11 mouse cellular contexts compared by ENCODE assay signal in the genomic region with DNA sequence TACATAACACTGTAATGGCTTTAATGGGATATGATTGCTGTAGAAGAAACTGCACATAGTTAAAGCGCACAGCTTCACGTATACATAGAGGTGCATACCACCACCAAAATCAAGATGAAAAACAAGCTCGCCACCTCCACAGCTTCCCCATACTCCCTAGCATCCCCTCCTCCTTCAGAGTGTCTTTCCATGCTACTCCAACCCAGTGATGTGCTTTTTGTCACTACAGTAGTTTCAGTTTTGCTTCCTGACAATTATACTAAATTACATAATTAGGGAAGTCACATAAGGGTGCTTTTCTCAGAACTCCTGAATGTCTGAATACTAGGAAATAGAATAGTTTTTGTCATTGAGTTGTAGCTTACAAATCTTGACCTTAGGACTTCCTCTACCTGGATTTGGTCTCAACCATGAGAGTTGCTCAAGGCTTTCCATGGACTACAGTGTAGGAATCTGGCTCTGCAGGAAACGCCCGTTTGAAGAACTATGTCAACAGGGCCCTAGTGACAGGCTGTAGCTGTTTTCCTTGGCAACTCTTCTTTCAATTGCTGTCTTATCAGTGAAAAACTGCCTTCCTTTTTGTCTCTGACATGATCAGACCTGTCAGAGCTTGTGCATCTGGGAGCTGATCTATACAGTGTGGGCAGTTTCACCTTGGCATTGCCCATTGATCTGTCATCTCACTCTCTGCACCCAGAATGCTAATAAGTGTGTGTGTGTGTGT.
A peak's percentile ranks its signal among the peaks of the same experiment; 100 is the strongest.
DNase-seq lines count a peak whose midpoint lies in the region; ATAC-seq and TF ChIP-seq lines count a peak whose summit lies in the region.
"Had no signal": no experiment of that assay in that cellular context is flagged by ENCODE, and none has a peak within 500 bp of the region (broad histone marks: within the 10 kb centered on the region; RNA-seq: fewer than 3 reads in every experiment).

No protein-coding gene starts in this region.

- intact Hi-C loops in heart, postnatal 14 days (cut with DNase I) = no loop called here

- ATAC-seq in limb, embryonic 15.5 days (ENCODE audit: insufficient number of reproducible peaks, low FRiP score, low TSS enrichment, low read depth) = no peak
- peak; percentile 67 for ATAC-seq in stomach, embryonic 14.5 days (ENCODE audit: insufficient number of reproducible peaks, insufficient read depth, low FRiP score, low read depth)
- ATAC-seq in hindbrain, postnatal 0 days = no peak

- 0 out of 2 replicates have a peak overlapping the region, but pooled peaks have one; percentile 14 for H3K27ac ChIP-seq in limb, embryonic 15.5 days
- H3K27ac ChIP-seq in limb, embryonic 10.5 days = no peak overlapping the region
- no peak overlapping the region for H3K27ac ChIP-seq in stomach, embryonic 14.5 days (ENCODE audit: low read length)
- no peak overlapping the region for H3K27ac ChIP-seq in hindbrain, postnatal 0 days
- H3K27ac ChIP-seq: hindbrain, embryonic 13.5 days had no signal

- no peaks in the 10 kb centered on the region for H3K27me3 ChIP-seq in limb, embryonic 15.5 days
- no peaks in the 10 kb centered on the region for H3K27me3 ChIP-seq in limb, embryonic 10.5 days (ENCODE audit: low read depth, poor library complexity, severe bottlenecking)
- H3K27me3 ChIP-seq in stomach, embryonic 14.5 days (ENCODE audit: control insufficient read depth, insufficient read depth, low read length) = no peaks in the 10 kb centered on the region
- H3K27me3 ChIP-seq in hindbrain, postnatal 0 days (ENCODE audit: insufficient read depth, low read length) = no peaks in the 10 kb centered on the region
- H3K27me3 ChIP-seq: hindbrain, embryonic 13.5 days had no signal

- no peaks in the 10 kb centered on the region for H3K9me3 ChIP-seq in limb, embryonic 15.5 days
- no peaks in the 10 kb centered on the region for H3K9me3 ChIP-seq in limb, embryonic 10.5 days (replicated peaks)
- no peaks in the 10 kb centered on the region for H3K9me3 ChIP-seq in stomach, embryonic 14.5 days (ENCODE audit: control insufficient read depth, low read depth, low read length)
- H3K9me3 ChIP-seq in hindbrain, postnatal 0 days (ENCODE audit: low read length) = no peaks in the 10 kb centered on the region
- H3K9me3 ChIP-seq: hindbrain, embryonic 13.5 days had no signal

- peak; percentile 96 for DNase-seq in heart, adult 11 months
- DNase-seq in heart, postnatal 14 days = no peak
- no peak for DNase-seq in limb, embryonic 10.5 days (ENCODE audit: low spot score)
- DNase-seq in kidney, postnatal 36 days = peak; percentile 6 to 18
- no peak for DNase-seq in Muller cell, postnatal 12 days (ENCODE audit: inconsistent ontology term)
- no peak for DNase-seq in hindbrain, postnatal 0 days (ENCODE audit: low spot score)
- DNase-seq: cerebellum, postnatal 36 days had no signal

- H3K9ac ChIP-seq in limb, embryonic 15.5 days = no peak overlapping the region
- no peak overlapping the region for H3K9ac ChIP-seq in stomach, embryonic 14.5 days (replicated peaks; ENCODE audit: low read depth, low read length)
- no peak overlapping the region for H3K9ac ChIP-seq in hindbrain, postnatal 0 days (replicated peaks; ENCODE audit: low read length)
- H3K9ac ChIP-seq: hindbrain, embryonic 13.5 days had no signal

- no peak for TF ChIP-seq CTCF in hindbrain, postnatal 0 days (IDR thresholded peaks at IDR 0.05; ENCODE audit: low read depth)

- H3K4me2 ChIP-seq in limb, embryonic 15.5 days = no peak overlapping the region
- H3K4me2 ChIP-seq in stomach, embryonic 14.5 days (replicated peaks; ENCODE audit: low read depth, low read length) = no peak overlapping the region
- H3K4me2 ChIP-seq in hindbrain, postnatal 0 days (ENCODE audit: low read depth, low read length) = no peak overlapping the region
- H3K4me2 ChIP-seq: hindbrain, embryonic 13.5 days had no signal

- no peaks in the 10 kb centered on the region for H3K36me3 ChIP-seq in limb, embryonic 15.5 days
- H3K36me3 ChIP-seq in limb, embryonic 10.5 days = no peaks in the 10 kb centered on the region
- H3K36me3 ChIP-seq in stomach, embryonic 14.5 days (ENCODE audit: control insufficient read depth, insufficient read depth, low read length) = no peaks in the 10 kb centered on the region
- H3K36me3 ChIP-seq in hindbrain, postnatal 0 days (ENCODE audit: insufficient read depth, low read length) = no peaks in the 10 kb centered on the region
- H3K36me3 ChIP-seq: hindbrain, embryonic 13.5 days had no signal

- no peaks in the 10 kb centered on the region for H3K4me1 ChIP-seq in limb, embryonic 15.5 days
- no peaks in the 10 kb centered on the region for H3K4me1 ChIP-seq in limb, embryonic 10.5 days
- H3K4me1 ChIP-seq in stomach, embryonic 14.5 days (ENCODE audit: control insufficient read depth, insufficient read depth, low read length) = no peaks in the 10 kb centered on the region
- no peaks in the 10 kb centered on the region for H3K4me1 ChIP-seq in hindbrain, postnatal 0 days (ENCODE audit: insufficient read depth, low read length)
- H3K4me1 ChIP-seq: hindbrain, embryonic 13.5 days had no signal

- 75% methylated on average over 5 of the region's 5 CpGs for WGBS in limb, embryonic 15.5 days
- 88% methylated on average over 5 of the region's 5 CpGs for WGBS in limb, embryonic 10.5 days
- WGBS in stomach, embryonic 14.5 days = 70% methylated on average over 5 of the region's 5 CpGs
- WGBS in hindbrain, postnatal 0 days = 86% methylated on average over 5 of the region's 5 CpGs

- no peak overlapping the region for H3K4me3 ChIP-seq in limb, embryonic 15.5 days
- no peak overlapping the region for H3K4me3 ChIP-seq in limb, embryonic 10.5 days
- no peak overlapping the region for H3K4me3 ChIP-seq in stomach, embryonic 14.5 days (ENCODE audit: low read depth, low read length)
- no peak overlapping the region for H3K4me3 ChIP-seq in hindbrain, postnatal 0 days (ENCODE audit: low read length)
- H3K4me3 ChIP-seq: hindbrain, embryonic 13.5 days; myocyte had no signal

Comparison
In these comparisons a context has a peak if more than half of its experiments do, and no peak if none do; other contexts are left out.
1. DNase-seq: peak in heart, adult 11 months (single experiment) and kidney, postnatal 36 days (2 of 2); none in heart, postnatal 14 days (0 of 2), limb, embryonic 10.5 days (single experiment), Muller cell, postnatal 12 days (single experiment) and hindbrain, postnatal 0 days (single experiment).